Mouse (Mus musculus): Measurements from ENCODE around the gene Smim10l1. TPM values are rescaled to one million over a fixed set of nuclear protein-coding genes. Genes with fewer than 3 reads are reported as not detected.

The Smim10l1 gene
- polyA plus RNA-seq (2015; fragmentation: Nextera tagmentation; extraction: Ambion mirVana), result 67.6 and 85.7 TPM in 2 replicates

DNA sequence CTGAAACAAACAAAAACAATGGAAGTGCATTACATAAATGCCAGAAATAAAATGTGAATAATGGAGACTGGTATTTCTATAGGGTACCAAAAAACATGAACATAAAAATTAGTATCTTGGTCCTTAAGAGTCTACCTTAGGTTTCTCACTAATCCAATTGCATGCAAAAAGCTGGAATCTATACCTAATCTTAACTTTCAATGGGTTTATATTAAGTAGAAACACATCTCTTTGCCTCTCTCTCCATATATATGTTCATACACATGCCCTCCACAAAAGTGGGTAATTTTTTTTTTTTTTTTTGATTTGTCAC is at the start of gene Smim10l1:
Gene Smim10l1, plus strand, starts transcription at position 301 of the 313 bp plus-strand sequence.

DNA sequence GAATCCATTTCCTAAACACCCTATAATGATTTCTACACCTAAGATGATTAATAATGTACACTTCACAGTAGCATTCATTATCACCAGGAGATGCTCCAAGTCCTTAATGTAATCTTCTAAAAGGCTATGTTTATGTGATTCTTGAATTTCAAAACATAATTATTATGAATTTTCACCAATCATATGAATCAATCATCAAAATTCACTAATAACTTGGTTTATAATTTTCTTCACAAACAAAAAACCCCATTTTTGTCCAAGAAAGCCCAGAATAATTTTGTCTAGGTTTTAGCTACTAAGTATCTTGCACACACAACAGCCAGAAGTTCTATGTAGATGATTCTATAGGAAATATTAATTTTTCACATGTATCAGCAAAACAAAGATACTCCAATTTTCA is 49.0 kb upstream of the Smim10l1 start, which contains the start of gene Tas2r140:
Gene Tas2r140, minus strand, starts transcription at position 101 of the 400 bp plus-strand sequence.

Other genes starting within 250 kb of the Smim10l1 start
- not detected in 2 replicates for gene Tas2r116, start 249.5 kb upstream of the Smim10l1 start, polyA plus RNA-seq (2015; fragmentation: Nextera tagmentation; extraction: Ambion mirVana)
- not detected in 2 replicates for gene Tas2r110, start 236.9 kb upstream of the Smim10l1 start, polyA plus RNA-seq (2015; fragmentation: Nextera tagmentation; extraction: Ambion mirVana)
- gene Tas2r113, start 211.9 kb upstream of the Smim10l1 start, polyA plus RNA-seq (2015; fragmentation: Nextera tagmentation; extraction: Ambion mirVana), result not detected in 2 replicates
- gene Tas2r125, start 195.3 kb upstream of the Smim10l1 start, polyA plus RNA-seq (2015; fragmentation: Nextera tagmentation; extraction: Ambion mirVana), result not detected in 2 replicates
- gene Tas2r129, start 153.8 kb upstream of the Smim10l1 start, polyA plus RNA-seq (2015; fragmentation: Nextera tagmentation; extraction: Ambion mirVana), result not detected in 2 replicates
- not detected in 2 replicates for gene Tas2r131, start 147.0 kb upstream of the Smim10l1 start, polyA plus RNA-seq (2015; fragmentation: Nextera tagmentation; extraction: Ambion mirVana)
- not detected in 2 replicates for gene Tas2r109, start 123.9 kb upstream of the Smim10l1 start, polyA plus RNA-seq (2015; fragmentation: Nextera tagmentation; extraction: Ambion mirVana)
- not detected in 2 replicates for gene Tas2r103, start 67.8 kb upstream of the Smim10l1 start, polyA plus RNA-seq (2015; fragmentation: Nextera tagmentation; extraction: Ambion mirVana)
- gene Tas2r140, start 49.1 kb upstream of the Smim10l1 start, polyA plus RNA-seq (2015; fragmentation: Nextera tagmentation; extraction: Ambion mirVana), result not detected in 2 replicates
- not detected in 2 replicates for gene 5530400C23Rik, start 187.3 kb downstream of the Smim10l1 start, polyA plus RNA-seq (2015; fragmentation: Nextera tagmentation; extraction: Ambion mirVana)

All from urinary bladder, postnatal 0 days (tissue).